Mouse (Mus musculus) retina, adult 2 months (tissue): ENCODE measurements around the gene U2surp.
"Not testable (repeated sequence)": the region's sequence is repeated elsewhere in the genome, so short reads cannot be mapped to it uniquely, and the experiment has no call there.

Experiments used
- DNase-seq: peaks from one replicate; pipeline ENCODE4 v3.0.0-alpha.2; 2012; ENCODE audit warnings: low read depth, low spot score

The U2surp gene

GRCm38 (mm10) chr9:95469011-95469576, 42.7 kb downstream of the U2surp start:
- DNase-seq = not testable (repeated sequence)

GRCm38 (mm10) chr9:95464028-95464427, 47.8 kb downstream of the U2surp start:
- DNase-seq = no peak

GRCm38 (mm10) chr9:95451931-95452330, 59.9 kb downstream of the U2surp start:
- DNase-seq = no peak

GRCm38 (mm10) chr9:95450586-95450985, 61.2 kb downstream of the U2surp start:
- DNase-seq = no peak

- DNase-seq = no peak
Observed at GRCm38 (mm10) chr9:95442321-95442731, 69.5 kb downstream of the U2surp start.

- DNase-seq = no peak
Observed at GRCm38 (mm10) chr9:95437883-95438282, 73.9 kb downstream of the U2surp start.

GRCm38 (mm10) chr9:95436294-95436613, 75.5 kb downstream of the U2surp start:
- DNase-seq = no peak

GRCm38 (mm10) chr9:95435506-95436293, 76.1 kb downstream of the U2surp start:
- DNase-seq = no peak

- no peak for DNase-seq
Observed at GRCm38 (mm10) chr9:95428277-95428676, 83.5 kb downstream of the U2surp start.

GRCm38 (mm10) chr9:95413911-95414310, 97.9 kb downstream of the U2surp start:
- no peak for DNase-seq

GRCm38 (mm10) chr9:95412047-95412446, 99.7 kb downstream of the U2surp start:
- no peak for DNase-seq

GRCm38 (mm10) chr9:95407586-95408220, 104.1 kb downstream of the U2surp start:
- no peak for DNase-seq
